Mouse (Mus musculus): ENCODE measurements at regions not wholly inside any gene's neighbourhood (a gene's known extent, or its start where the extent isn't known, plus 50 kb on each side); places are given as distances from the start of the nearest gene placed in this dataset.

- peak; percentile 19 for DNase-seq (ENCODE audit: low read depth, low spot score)
Observed at GRCm38 (mm10) chr12:16021202-16021821, 204.6 kb upstream of the Trib2 start.

- DNase-seq (ENCODE audit: low read depth, low spot score) = no peak
Observed at GRCm38 (mm10) chr12:16018237-16018636, 201.5 kb upstream of the Trib2 start.

- no peak for DNase-seq (ENCODE audit: low read depth, low spot score)
Observed at GRCm38 (mm10) chr12:16016621-16017020, 199.9 kb upstream of the Trib2 start.

- DNase-seq (ENCODE audit: low read depth, low spot score) = no peak
Observed at GRCm38 (mm10) chr12:16015596-16015995, 198.9 kb upstream of the Trib2 start.

- no peak for DNase-seq (ENCODE audit: low read depth, low spot score)
Observed at GRCm38 (mm10) chr12:16014679-16015078, 198.0 kb upstream of the Trib2 start.

- no peak for DNase-seq (ENCODE audit: low read depth, low spot score)
Observed at GRCm38 (mm10) chr12:16013861-16014630, 197.3 kb upstream of the Trib2 start.

GRCm38 (mm10) chr12:16013354-16013753 is 196.6 kb upstream of the Trib2 start:
- no peak for DNase-seq (ENCODE audit: low read depth, low spot score)

GRCm38 (mm10) chr12:16012081-16012480 is 195.4 kb upstream of the Trib2 start:
- DNase-seq (ENCODE audit: low read depth, low spot score) = no peak

GRCm38 (mm10) chr12:16009822-16010620 is 193.3 kb upstream of the Trib2 start:
- no peak for DNase-seq (ENCODE audit: low read depth, low spot score)

GRCm38 (mm10) chr12:16008763-16009515 is 192.2 kb upstream of the Trib2 start:
- no peak for DNase-seq (ENCODE audit: low read depth, low spot score)

GRCm38 (mm10) chr12:16008261-16008660 is 191.5 kb upstream of the Trib2 start:
- no peak for DNase-seq (ENCODE audit: low read depth, low spot score)

- no peak for DNase-seq (ENCODE audit: low read depth, low spot score)
Observed at GRCm38 (mm10) chr12:16006688-16007087, 190.0 kb upstream of the Trib2 start.

- no peak for DNase-seq (ENCODE audit: low read depth, low spot score)
Observed at GRCm38 (mm10) chr12:16006286-16006685, 189.6 kb upstream of the Trib2 start.

- DNase-seq (ENCODE audit: low read depth, low spot score) = no peak
Observed at GRCm38 (mm10) chr12:16001811-16002210, 185.1 kb upstream of the Trib2 start.

- DNase-seq (ENCODE audit: low read depth, low spot score) = no peak
Observed at GRCm38 (mm10) chr12:16001225-16001624, 184.5 kb upstream of the Trib2 start.

- DNase-seq (ENCODE audit: low read depth, low spot score) = no peak
Observed at GRCm38 (mm10) chr12:15998331-15998730, 181.6 kb upstream of the Trib2 start.

GRCm38 (mm10) chr12:15993866-15994265 is 177.1 kb upstream of the Trib2 start:
- no peak for DNase-seq (ENCODE audit: low read depth, low spot score)

- no peak for DNase-seq (ENCODE audit: low read depth, low spot score)
Observed at GRCm38 (mm10) chr12:15986351-15986750, 169.6 kb upstream of the Trib2 start.

GRCm38 (mm10) chr12:15985649-15986048 is 168.9 kb upstream of the Trib2 start:
- no peak for DNase-seq (ENCODE audit: low read depth, low spot score)

GRCm38 (mm10) chr12:15983591-15984300 is 167.0 kb upstream of the Trib2 start:
- no peak for DNase-seq (ENCODE audit: low read depth, low spot score)

GRCm38 (mm10) chr12:15981741-15982140 is 165.0 kb upstream of the Trib2 start:
- DNase-seq (ENCODE audit: low read depth, low spot score) = no peak
